Mouse (Mus musculus): Measurements from ENCODE around the gene Ccdc9. TPM values are rescaled to one million over a fixed set of nuclear protein-coding genes. Genes with fewer than 3 reads are reported as not detected.

Ccdc9 gene
- polyA plus RNA-seq, 1 experiment: 24.9 TPM

DNA sequence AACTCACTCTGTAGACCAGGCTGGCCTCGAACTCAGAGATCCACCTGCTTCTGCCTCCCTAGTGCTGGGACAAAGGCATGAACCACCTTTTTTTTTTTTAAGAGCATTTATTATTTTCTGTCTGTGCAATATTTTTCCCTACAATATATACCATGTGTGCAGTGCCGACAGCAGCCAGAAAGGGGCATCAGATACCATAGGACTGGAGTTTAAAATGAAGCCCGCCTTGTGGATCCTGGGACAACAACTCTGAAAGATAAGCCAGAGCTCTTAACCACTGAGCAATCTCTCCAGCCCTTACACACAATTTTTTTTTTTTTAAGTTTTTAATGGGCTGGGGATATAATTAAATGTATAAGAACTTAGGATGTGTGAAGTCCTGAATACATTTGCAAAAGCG, 7.8 kb upstream of the Ccdc9 start:
- Histone ChIP-seq H3K4me3 (ENCODE audit: low read depth, low read length) (no peak overlapping the region), H3K27ac (ENCODE audit: insufficient read depth, low read depth, low read length) (no peak overlapping the region), H3K4me1 (ENCODE audit: control insufficient read depth, insufficient read depth, insufficient read length, low read length) (peaks cover 5% of the 10 kb centered on the region), H3K36me3 (ENCODE audit: control insufficient read depth, insufficient read depth, low read length) (no peaks in the 10 kb centered on the region), H3K27me3 (ENCODE audit: control insufficient read depth, insufficient read depth, low read length) (no peaks in the 10 kb centered on the region)
- WGBS: 19% methylated on average over 4 of the region's 4 CpGs
- TF ChIP-seq CTCF (IDR thresholded peaks at IDR 0.05; ENCODE audit: extremely low read depth, insufficient read length, insufficient replicate concordance, low read depth, low read length): no peak
- TF ChIP-seq POLR2A (IDR thresholded peaks at IDR 0.05; ENCODE audit: low read depth, low read length): no peak

DNA sequence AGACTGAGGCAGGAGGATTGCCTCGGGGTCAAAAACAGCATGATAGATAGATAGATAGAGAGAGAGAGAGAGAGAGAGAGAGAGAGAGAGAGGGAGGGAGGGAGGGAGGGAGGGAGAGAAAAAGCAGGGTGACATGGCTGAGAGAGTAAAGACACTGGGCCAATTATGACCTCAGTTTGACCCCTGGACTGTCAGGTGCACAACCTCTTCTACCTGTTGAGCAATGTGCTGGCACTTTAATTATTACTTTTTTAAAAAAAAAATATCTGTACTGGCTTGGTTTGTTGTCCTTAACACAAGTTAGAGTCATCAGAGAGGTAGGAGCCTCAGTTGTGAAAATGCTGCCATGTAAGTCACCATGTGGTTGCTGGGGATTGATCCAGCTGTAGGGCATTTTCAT, 1.2 kb upstream of the Ccdc9 start:
- Histone ChIP-seq H3K36me3 (ENCODE audit: control insufficient read depth, insufficient read depth, low read length) (peaks cover 15% of the 10 kb centered on the region), H3K4me1 (ENCODE audit: control insufficient read depth, insufficient read depth, insufficient read length, low read length) (no peaks in the 10 kb centered on the region), H3K4me3 (ENCODE audit: low read depth, low read length) (no peak overlapping the region), H3K27me3 (ENCODE audit: control insufficient read depth, insufficient read depth, low read length) (no peaks in the 10 kb centered on the region), H3K27ac (ENCODE audit: insufficient read depth, low read depth, low read length) (no peak overlapping the region)
- TF ChIP-seq CTCF (IDR thresholded peaks at IDR 0.05; ENCODE audit: extremely low read depth, insufficient read length, insufficient replicate concordance, low read depth, low read length): no peak
- no peak for TF ChIP-seq POLR2A (IDR thresholded peaks at IDR 0.05; ENCODE audit: low read depth, low read length)
- WGBS: 45% methylated on average over 1 of the region's 1 CpGs

DNA sequence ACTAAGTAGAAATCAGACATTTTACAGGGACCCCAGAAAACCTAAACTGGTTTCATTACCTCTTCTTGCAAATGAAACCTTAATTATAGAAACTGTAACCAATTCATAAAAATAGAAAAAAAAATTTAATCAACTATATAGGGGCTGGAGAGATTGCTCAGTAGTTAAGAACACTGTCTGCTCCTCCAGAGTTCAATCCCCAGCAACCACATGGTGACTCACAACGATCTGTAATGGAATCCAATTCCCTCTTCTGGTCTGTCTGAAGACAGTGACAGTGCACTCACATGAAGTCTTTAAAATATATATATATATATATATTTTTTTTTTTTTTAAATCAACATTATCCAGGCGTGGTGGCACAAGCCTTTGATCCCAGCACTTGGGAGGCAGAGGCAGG, 421 bp upstream of the Ccdc9 start:
- H3K27ac ChIP-seq (ENCODE audit: insufficient read depth, low read depth, low read length): peak overlapping the region; percentile 52; the same call in 1 of the 2 replicates
- peak overlapping the region; percentile 76; the same call in 1 of the 2 replicates for H3K4me3 ChIP-seq (ENCODE audit: low read depth, low read length)
- H3K4me1 ChIP-seq (ENCODE audit: control insufficient read depth, insufficient read depth, insufficient read length, low read length): no peaks in the 10 kb centered on the region
- H3K36me3 ChIP-seq (ENCODE audit: control insufficient read depth, insufficient read depth, low read length): peaks cover 22% of the 10 kb centered on the region
- H3K27me3 ChIP-seq (ENCODE audit: control insufficient read depth, insufficient read depth, low read length): no peaks in the 10 kb centered on the region
- 64% methylated on average over 2 of the region's 2 CpGs for WGBS
- TF ChIP-seq CTCF (IDR thresholded peaks at IDR 0.05; ENCODE audit: extremely low read depth, insufficient read length, insufficient replicate concordance, low read depth, low read length): no peak
- no peak for TF ChIP-seq POLR2A (IDR thresholded peaks at IDR 0.05; ENCODE audit: low read depth, low read length)

DNA sequence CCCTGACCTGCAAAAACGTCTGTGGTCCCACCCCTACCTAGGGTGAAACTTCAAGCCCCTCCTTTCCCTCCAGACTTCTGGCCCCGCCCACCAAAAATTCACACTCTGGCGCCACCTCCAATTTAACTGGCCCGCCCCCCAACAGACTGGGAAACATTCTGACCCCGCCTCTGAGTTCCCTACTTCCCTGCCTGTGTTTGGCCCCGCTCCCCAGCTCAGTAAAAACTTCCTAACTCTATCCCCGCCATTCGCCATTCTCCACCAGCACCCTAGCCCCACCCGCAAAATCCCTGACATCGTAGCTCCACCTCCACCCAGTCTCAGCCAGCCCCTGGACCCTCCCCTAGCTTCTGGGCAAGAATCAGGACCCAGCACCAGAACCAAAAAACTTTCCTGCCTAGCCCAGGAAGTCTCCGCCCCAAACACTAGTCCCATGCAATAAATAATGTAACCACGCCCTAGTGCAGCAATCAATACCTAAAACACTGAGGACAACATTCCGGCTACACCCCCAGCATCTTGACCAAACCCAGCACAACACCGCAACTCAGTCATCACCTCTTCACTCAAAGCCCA, 1.1 kb downstream of the Ccdc9 start:
- 2% methylated on average over 14 of the region's 14 CpGs for WGBS
- TF ChIP-seq POLR2A (IDR thresholded peaks at IDR 0.05; ENCODE audit: low read depth, low read length) (no peak), CTCF (IDR thresholded peaks at IDR 0.05; ENCODE audit: extremely low read depth, insufficient read length, insufficient replicate concordance, low read depth, low read length) (no peak)
- Histone ChIP-seq H3K4me3 (ENCODE audit: low read depth, low read length) (peak overlapping the region; percentile 76), H3K27me3 (ENCODE audit: control insufficient read depth, insufficient read depth, low read length) (no peaks in the 10 kb centered on the region), H3K36me3 (ENCODE audit: control insufficient read depth, insufficient read depth, low read length) (peaks cover 36% of the 10 kb centered on the region), H3K4me1 (ENCODE audit: control insufficient read depth, insufficient read depth, insufficient read length, low read length) (no peaks in the 10 kb centered on the region), H3K27ac (ENCODE audit: insufficient read depth, low read depth, low read length) (peak overlapping the region; percentile 56)

DNA sequence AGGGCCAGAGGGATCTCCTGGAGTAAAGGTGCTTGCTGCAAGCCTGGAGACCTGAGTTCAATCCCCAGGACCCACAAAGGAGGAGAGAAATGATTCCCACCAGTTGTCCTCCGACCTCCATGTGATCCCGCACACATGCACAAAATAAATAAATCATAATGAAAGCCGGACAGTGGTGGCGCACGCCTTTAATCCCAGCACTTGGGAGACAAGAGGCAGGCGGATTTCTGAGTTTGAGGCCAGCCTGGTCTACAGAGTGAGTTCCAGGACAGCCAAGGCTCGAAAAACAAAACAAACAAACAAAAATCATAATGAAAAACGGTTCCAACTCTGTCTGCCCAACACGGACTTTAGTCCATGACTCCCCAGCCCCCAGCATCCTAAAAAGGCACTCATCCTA, 1.7 kb downstream of the Ccdc9 start:
- H3K27me3 ChIP-seq (ENCODE audit: control insufficient read depth, insufficient read depth, low read length): no peaks in the 10 kb centered on the region
- peak overlapping the region; percentile 56 for H3K27ac ChIP-seq (ENCODE audit: insufficient read depth, low read depth, low read length)
- H3K4me3 ChIP-seq (ENCODE audit: low read depth, low read length): peak overlapping the region; percentile 76
- WGBS: 44% methylated on average over 9 of the region's 9 CpGs
- no peak for TF ChIP-seq CTCF (IDR thresholded peaks at IDR 0.05; ENCODE audit: extremely low read depth, insufficient read length, insufficient replicate concordance, low read depth, low read length)
- TF ChIP-seq POLR2A (IDR thresholded peaks at IDR 0.05; ENCODE audit: low read depth, low read length): no peak
- H3K36me3 ChIP-seq (ENCODE audit: control insufficient read depth, insufficient read depth, low read length): peaks cover 41% of the 10 kb centered on the region
- H3K4me1 ChIP-seq (ENCODE audit: control insufficient read depth, insufficient read depth, insufficient read length, low read length): no peaks in the 10 kb centered on the region

DNA sequence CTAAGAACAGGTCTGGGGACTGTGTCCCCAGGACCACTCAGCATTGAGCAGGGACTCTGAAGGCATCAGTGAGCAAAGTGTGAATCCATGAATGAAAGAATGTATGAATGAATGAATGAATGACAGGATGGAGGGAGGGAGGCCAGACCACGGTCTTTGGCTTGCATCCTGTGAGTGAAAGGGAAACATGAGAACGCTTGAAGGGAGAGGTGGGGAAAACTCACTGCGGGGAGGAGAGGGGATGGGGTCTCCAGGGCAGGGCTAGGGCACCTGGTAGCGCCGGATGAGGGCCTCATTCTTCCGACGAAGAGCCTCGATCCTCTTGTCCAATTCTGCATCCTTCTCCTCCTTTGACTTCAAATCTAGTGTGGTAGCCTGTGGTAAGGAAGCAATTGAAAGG, 2.6 kb downstream of the Ccdc9 start:
- TF ChIP-seq POLR2A (IDR thresholded peaks at IDR 0.05; ENCODE audit: low read depth, low read length) (no peak), CTCF (IDR thresholded peaks at IDR 0.05; ENCODE audit: extremely low read depth, insufficient read length, insufficient replicate concordance, low read depth, low read length) (no peak)
- H3K36me3 ChIP-seq (ENCODE audit: control insufficient read depth, insufficient read depth, low read length): peaks cover 43% of the 10 kb centered on the region
- H3K27ac ChIP-seq (ENCODE audit: insufficient read depth, low read depth, low read length): no peak overlapping the region
- 94% methylated on average over 8 of the region's 8 CpGs for WGBS
- H3K27me3 ChIP-seq (ENCODE audit: control insufficient read depth, insufficient read depth, low read length): no peaks in the 10 kb centered on the region
- H3K4me1 ChIP-seq (ENCODE audit: control insufficient read depth, insufficient read depth, insufficient read length, low read length): no peaks in the 10 kb centered on the region
- H3K4me3 ChIP-seq (ENCODE audit: low read depth, low read length): no peak overlapping the region

DNA sequence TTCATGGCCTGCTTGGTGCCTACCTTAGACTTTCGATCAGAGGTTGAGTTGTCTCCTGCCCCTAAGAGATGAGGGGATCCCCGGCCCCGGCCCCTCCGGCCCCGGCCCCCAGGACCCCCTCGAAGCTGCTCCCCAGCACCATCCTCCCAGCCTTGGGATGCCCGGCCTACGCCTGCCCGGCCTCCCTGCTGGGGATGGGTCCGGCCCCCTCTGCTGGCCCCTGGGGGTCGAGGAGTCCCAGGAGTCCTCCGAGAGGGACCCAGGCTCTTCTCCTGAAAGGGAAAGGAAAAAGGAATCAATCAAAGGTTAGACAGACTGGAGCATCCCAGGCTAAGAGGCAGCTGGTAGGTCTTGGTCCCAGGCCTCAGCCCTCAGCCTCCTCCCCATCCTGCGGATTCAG, 4.3 kb downstream of the Ccdc9 start:
- Histone ChIP-seq H3K27ac (ENCODE audit: insufficient read depth, low read depth, low read length) (no peak overlapping the region), H3K27me3 (ENCODE audit: control insufficient read depth, insufficient read depth, low read length) (no peaks in the 10 kb centered on the region), H3K36me3 (ENCODE audit: control insufficient read depth, insufficient read depth, low read length) (peaks cover 53% of the 10 kb centered on the region), H3K4me1 (ENCODE audit: control insufficient read depth, insufficient read depth, insufficient read length, low read length) (no peaks in the 10 kb centered on the region), H3K4me3 (ENCODE audit: low read depth, low read length) (no peak overlapping the region)
- WGBS: 94% methylated on average over 13 of the region's 13 CpGs
- TF ChIP-seq CTCF (IDR thresholded peaks at IDR 0.05; ENCODE audit: extremely low read depth, insufficient read length, insufficient replicate concordance, low read depth, low read length) (no peak), POLR2A (IDR thresholded peaks at IDR 0.05; ENCODE audit: low read depth, low read length) (no peak)
